Mouse (Mus musculus) right cerebral cortex, postnatal 10 days (tissue): ENCODE measurements around the gene Rbm39.

Experiments
- DNase-seq, 2 experiments: peaks; one replicate each; pipeline ENCODE4 v3.0.0; 2021; ENCODE audit warnings: low spot score in 2 of 2

Gene Rbm39

DNA sequence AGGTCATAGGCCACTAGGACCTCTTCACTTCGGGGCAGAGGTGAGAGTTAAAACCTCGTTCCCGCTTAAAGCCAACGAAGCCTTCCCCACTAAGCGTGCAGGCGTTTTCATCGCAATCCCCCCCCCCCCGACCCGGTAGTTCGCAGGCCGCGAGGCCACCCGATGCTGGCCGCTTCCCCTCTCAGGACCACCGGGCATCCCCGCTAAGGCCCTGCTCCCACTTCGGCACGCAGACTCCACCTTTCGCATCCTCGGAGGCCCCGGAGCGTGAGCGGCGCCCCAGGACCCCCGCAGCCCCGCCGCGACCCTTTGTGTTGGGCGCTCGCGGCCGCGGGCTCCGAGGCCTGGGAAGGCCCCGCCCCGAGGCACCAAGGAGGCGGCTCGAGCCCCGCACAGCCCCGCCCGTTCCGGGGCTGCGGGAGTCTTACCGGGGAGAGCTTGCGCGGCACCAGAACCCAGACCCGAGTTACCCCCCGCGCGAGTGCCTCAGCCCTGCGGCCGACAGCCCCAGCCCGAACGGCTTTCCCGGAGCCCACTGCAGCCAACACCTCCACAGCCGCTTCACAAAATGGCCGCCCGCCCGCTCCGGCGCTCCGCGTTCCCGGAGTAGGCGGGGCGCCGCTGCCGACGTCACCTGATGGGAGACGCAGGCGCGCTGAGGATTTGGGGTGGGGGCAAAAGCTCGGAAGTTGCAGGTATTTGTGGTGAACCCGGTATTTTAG is 68.5 kb downstream of the Rbm39 start, which contains the start of the genes Cpne1 and Rbm12:
TSS of gene Cpne1 (minus strand) at position 608 of the 722 bp plus-strand sequence.
TSS of gene Rbm12 (minus strand) at position 621 of the 722 bp plus-strand sequence.
- DNase-seq, result peak; percentile 94 to 95

DNA sequence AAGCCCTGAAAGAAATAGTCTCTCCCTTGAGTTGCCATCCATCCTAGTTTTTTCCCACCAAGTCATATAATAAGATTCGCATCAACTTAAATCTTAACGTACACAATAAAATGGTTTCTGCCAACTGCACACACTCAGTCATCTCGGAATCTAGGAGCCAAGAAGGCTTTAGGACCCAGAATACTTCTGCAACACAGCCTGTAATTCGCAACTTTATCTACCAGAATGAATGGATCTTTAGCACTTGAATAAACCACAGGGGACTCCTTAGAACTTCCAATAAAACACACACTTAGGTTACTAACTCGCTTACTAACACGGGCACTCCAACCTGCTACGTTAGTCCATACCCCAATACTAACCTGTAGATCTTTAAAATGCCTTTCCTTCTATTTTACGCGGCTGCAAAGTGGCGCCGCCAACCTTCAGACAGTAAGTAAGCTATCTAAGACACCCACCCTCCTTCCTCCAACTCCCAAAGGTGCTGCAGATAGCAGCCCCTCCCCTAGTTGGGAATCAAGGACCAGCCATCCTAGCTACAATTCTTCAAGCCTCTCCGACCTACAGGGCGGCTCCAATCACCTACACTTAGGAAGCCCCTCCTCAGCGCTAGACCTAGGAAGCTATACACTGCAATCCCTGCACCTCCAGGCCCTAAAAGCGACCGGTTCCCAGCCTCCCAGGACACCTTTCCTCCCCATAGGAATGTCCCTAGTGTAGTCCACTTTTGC is 69.2 kb downstream of the Rbm39 start:
- peak in 1 of 2 experiments; percentile 39 for DNase-seq
